ENCODE assay signal across 9 mouse cellular contexts in the genomic region with DNA sequence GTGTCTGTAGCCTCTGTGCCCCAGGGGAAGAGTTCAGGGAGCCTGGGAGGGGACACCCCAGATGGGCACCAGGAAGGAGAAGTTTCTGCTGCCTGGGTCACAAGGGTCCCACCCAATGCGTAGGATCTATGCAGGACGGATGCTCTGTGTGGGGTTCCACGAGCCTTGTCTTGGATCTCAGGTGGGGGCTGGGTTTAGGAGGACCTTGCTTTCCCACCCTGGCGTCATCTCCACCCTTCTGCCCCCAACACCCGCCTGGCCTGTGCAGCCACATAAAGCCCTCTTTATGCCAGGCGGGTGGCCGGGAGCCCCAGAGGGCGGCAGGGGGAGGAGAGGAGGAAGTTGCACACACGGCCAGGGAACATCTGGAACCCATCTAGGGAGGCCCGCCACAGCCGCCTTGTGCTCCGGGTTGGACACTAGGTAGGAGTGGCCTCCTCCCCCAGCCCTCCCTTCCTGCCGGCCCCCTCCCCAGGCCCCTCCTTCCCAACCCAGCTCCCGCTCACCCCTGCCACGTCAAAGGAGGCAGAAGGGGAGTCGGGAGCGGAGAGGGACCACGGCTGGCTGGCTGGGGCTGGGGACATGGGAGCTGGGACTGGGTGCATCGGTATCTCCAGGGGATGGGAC. TPM values are rescaled to one million over a fixed set of nuclear protein-coding genes. Genes with fewer than 3 reads are reported as not detected.
DNase-seq lines count a peak whose midpoint lies in the region; ATAC-seq and TF ChIP-seq lines count a peak whose summit lies in the region.
"Had no signal": no experiment of that assay in that cellular context is flagged by ENCODE, and none has a peak within 500 bp of the region (broad histone marks: within the 10 kb centered on the region; RNA-seq: fewer than 3 reads in every experiment).

No protein-coding gene starts in this region.

- peak overlapping the region; percentile 3 for H3ac ChIP-seq in myocyte (ENCODE audit: control insufficient read depth, insufficient read length)

- no peak for TF ChIP-seq POLR2A in liver, adult 2 months (IDR thresholded peaks at IDR 0.05; ENCODE audit: extremely low read depth, insufficient read depth, low read length)
- TF ChIP-seq POLR2A in myocyte (IDR thresholded peaks at IDR 0.05; ENCODE audit: insufficient read length, low read depth) = peak; percentile 51

- peak overlapping the region; percentile 50 for H3K9ac ChIP-seq in hindbrain, embryonic 11.5 days (ENCODE audit: low read depth, low read length)
- no peak overlapping the region for H3K9ac ChIP-seq in liver, adult 2 months (ENCODE audit: low read depth, low read length)

- no peaks in the 10 kb centered on the region; the same call in 1 of the 2 replicates for H3K27me3 ChIP-seq in hindbrain, embryonic 11.5 days (ENCODE audit: control insufficient read depth, insufficient read depth, low read length)
- no peaks in the 10 kb centered on the region for H3K27me3 ChIP-seq in liver, adult 2 months (ENCODE audit: control insufficient read depth, insufficient read depth, low read length)
- no peaks in the 10 kb centered on the region for H3K27me3 ChIP-seq in myocyte (ENCODE audit: control insufficient read depth, insufficient read depth, insufficient read length)

- H3K4me2 ChIP-seq in hindbrain, embryonic 11.5 days (replicated peaks; ENCODE audit: low read depth, low read length) = peak overlapping the region; percentile 33
- peak overlapping the region; percentile 34 for H3K4me2 ChIP-seq in myocyte (ENCODE audit: low read depth)

- peaks cover 5% of the 10 kb centered on the region for H3K4me1 ChIP-seq in hindbrain, embryonic 11.5 days (replicated peaks; ENCODE audit: control insufficient read depth, insufficient read depth, low read length)
- H3K4me1 ChIP-seq in liver, adult 2 months (ENCODE audit: control insufficient read depth, insufficient read depth, low read length) = no peaks in the 10 kb centered on the region

- DNase-seq in left cerebral cortex, adult 2 months (ENCODE audit: extremely low spot score in 1 of 2, low spot score in 2 of 2) = no peak
- no peak for DNase-seq in left cerebral cortex, adult 18-20 months (ENCODE audit: low spot score in 2 of 2)
- peak; percentile 96 for DNase-seq in forelimb bud, embryonic 11.5 days (ENCODE audit: low read depth, low spot score)
- peak; percentile 72 for DNase-seq in hindbrain, embryonic 11.5 days (ENCODE audit: low spot score)
- DNase-seq in liver, adult 2 months (ENCODE audit: extremely low read depth, low read depth, low spot score) = no peak
- DNase-seq in layer of hippocampus, postnatal 36 days = no peak
- DNase-seq in spleen, adult 18-20 months = no peak

- H3K36me3 ChIP-seq in hindbrain, embryonic 11.5 days (ENCODE audit: control insufficient read depth, insufficient read depth, low read length) = no peaks in the 10 kb centered on the region
- H3K36me3 ChIP-seq in liver, adult 2 months (ENCODE audit: control insufficient read depth, insufficient read depth, low read length) = no peaks in the 10 kb centered on the region
- no peaks in the 10 kb centered on the region for H3K36me3 ChIP-seq in myocyte (ENCODE audit: control insufficient read depth, insufficient read depth)
- H3K36me3 ChIP-seq: G1E had no signal

- H3K4me3 ChIP-seq in left cerebral cortex, adult 2 months = no peak overlapping the region
- peak overlapping the region; percentile 27; the same call in 1 of the 2 replicates for H3K4me3 ChIP-seq in hindbrain, embryonic 11.5 days (ENCODE audit: low read depth, low read length)
- H3K4me3 ChIP-seq in liver, adult 2 months (ENCODE audit: insufficient read depth, low read depth, low read length) = peak overlapping the region; percentile 48; the same call in 1 of the 2 replicates
- H3K4me3 ChIP-seq in myocyte = peak overlapping the region; percentile 6

- WGBS in hindbrain, embryonic 11.5 days = 11% methylated on average over 18 of the region's 19 CpGs
- WGBS in liver, adult 2 months = 35% methylated on average over 19 of the region's 19 CpGs

- H3K9me3 ChIP-seq in hindbrain, embryonic 11.5 days (ENCODE audit: control insufficient read depth, low read length) = no peaks in the 10 kb centered on the region
- H3K9me3 ChIP-seq: G1E had no signal

- TF ChIP-seq CTCF in left cerebral cortex, adult 2 months (IDR thresholded peaks at IDR 0.05) = no peak
- TF ChIP-seq CTCF in liver, adult 2 months (IDR thresholded peaks at IDR 0.05; ENCODE audit: low read depth, low read length) = no peak

- peak; percentile 71 for ATAC-seq in hindbrain, embryonic 11.5 days (ENCODE audit: low FRiP score)

- intact Hi-C loops in left cerebral cortex, adult 2 months (cut with DNase I) = no loop called here

- H3K79me2 ChIP-seq in liver, adult 2 months (ENCODE audit: control insufficient read depth, insufficient read depth, low read length) = no peaks in the 10 kb centered on the region
- no peaks in the 10 kb centered on the region for H3K79me2 ChIP-seq in myocyte (ENCODE audit: control insufficient read depth, insufficient read depth)

- H3K27ac ChIP-seq in left cerebral cortex, adult 2 months = peak overlapping the region; percentile 65
- peak overlapping the region; percentile 70 for H3K27ac ChIP-seq in hindbrain, embryonic 11.5 days (ENCODE audit: low read depth, low read length)
- no peak overlapping the region for H3K27ac ChIP-seq in liver, adult 2 months (replicated peaks; ENCODE audit: insufficient read depth, low read depth, low read length)

TF ChIP-seq in myocyte, 11 proteins besides CTCF, POLR2A, EP300 and RAD21:
- no peak for TF ChIP-seq SRF (IDR thresholded peaks at IDR 0.05; ENCODE audit: control insufficient read depth, insufficient read length, low read depth)
- TF ChIP-seq MYOG (IDR thresholded peaks at IDR 0.05; ENCODE audit: control insufficient read depth in 1 of 3, insufficient read depth in 1 of 3, insufficient read length in 2 of 3, low read depth in 2 of 3) = no peak
- TF ChIP-seq REST (IDR thresholded peaks at IDR 0.05; ENCODE audit: insufficient read depth, insufficient read length) = no peak
- TF ChIP-seq POLR2AphosphoS2 (IDR thresholded peaks at IDR 0.05; ENCODE audit: insufficient read length, low read depth) = no peak
- no peak for TF ChIP-seq USF1 (IDR thresholded peaks at IDR 0.05; ENCODE audit: low read depth)
- TF ChIP-seq TCF12 (IDR thresholded peaks at IDR 0.05; ENCODE audit: insufficient read depth, poor library complexity, severe bottlenecking) = no peak
- TF ChIP-seq E2F4 (IDR thresholded peaks at IDR 0.05; ENCODE audit: insufficient read depth) = no peak
- no peak for TF ChIP-seq TCF3 (IDR thresholded peaks at IDR 0.05; ENCODE audit: insufficient read length, low read depth)
- no peak for TF ChIP-seq MYOD1 (IDR thresholded peaks at IDR 0.05; ENCODE audit: control insufficient read depth in 1 of 3, insufficient read length in 2 of 3, low read depth in 2 of 3)
- TF ChIP-seq CEBPB (IDR thresholded peaks at IDR 0.05; ENCODE audit: insufficient read depth, poor library complexity, severe bottlenecking) = no peak
- no peak for TF ChIP-seq MAX (IDR thresholded peaks at IDR 0.05; ENCODE audit: low read depth)

RNA-seq across cellular contexts. Expression of gene Swi5, which starts 30.0 kb away (rescaled TPM):
- 100 to 1,000 TPM; 186 to 193 TPM for total RNA-seq in left cerebral cortex, adult 2 months (2021)
- 100 to 1,000 TPM; 205 to 210 TPM for total RNA-seq in left cerebral cortex, adult 18-20 months (2021)
- polyA plus RNA-seq in hindbrain, embryonic 11.5 days (2014; fragmentation: Nextera tagmentation; extraction: Ambion mirVana) = 185 and 378 TPM in 2 replicates
- 313 and 384 TPM in 2 replicates for total RNA-seq in liver, adult 2 months (2014; rRNA removed)
- 171 and 203 TPM in 2 replicates for polyA plus RNA-seq in liver, adult 2 months (2012; rRNA removed)
- polyA plus RNA-seq in myocyte (2012; fragmentation: generic; extraction: Trizol) = 253 TPM
- 100 to 1,000 TPM; 208 to 224 TPM for total RNA-seq in layer of hippocampus, postnatal 36 days (2021)

RNA-seq across cellular contexts. Expression of gene Golga2, which starts 30.7 kb away (rescaled TPM):
- 10 to 100 TPM; 83.2 to 86.4 TPM for total RNA-seq in left cerebral cortex, adult 2 months (2021)
- total RNA-seq in left cerebral cortex, adult 18-20 months (2021) = 10 to 100 TPM; 84.2 to 88.5 TPM
- polyA plus RNA-seq in hindbrain, embryonic 11.5 days (2014; fragmentation: Nextera tagmentation; extraction: Ambion mirVana) = 14.6 and 17.7 TPM in 2 replicates
- 16.0 and 17.1 TPM in 2 replicates for total RNA-seq in liver, adult 2 months (2014; rRNA removed)
- polyA plus RNA-seq in liver, adult 2 months (2012; rRNA removed) = 13.4 and 17.0 TPM in 2 replicates
- 60.7 TPM for polyA plus RNA-seq in myocyte (2012; fragmentation: generic; extraction: Trizol)
- total RNA-seq in layer of hippocampus, postnatal 36 days (2021) = 10 to 100 TPM; 79.9 to 81.2 TPM

RNA-seq across cellular contexts. Expression of gene Ciz1, which starts 34.2 kb away (rescaled TPM):
- 10 to 100 TPM; 89.7 to 90.1 TPM for total RNA-seq in left cerebral cortex, adult 2 months (2021)
- total RNA-seq in left cerebral cortex, adult 18-20 months (2021) = 10 to 100 TPM; 66.4 to 78.3 TPM
- polyA plus RNA-seq in hindbrain, embryonic 11.5 days (2014; fragmentation: Nextera tagmentation; extraction: Ambion mirVana) = 42.4 and 49.0 TPM in 2 replicates
- total RNA-seq in liver, adult 2 months (2014; rRNA removed) = 9.5 and 10.0 TPM in 2 replicates
- 47.1 and 71.7 TPM in 2 replicates for polyA plus RNA-seq in liver, adult 2 months (2012; rRNA removed)
- polyA plus RNA-seq in myocyte (2012; fragmentation: generic; extraction: Trizol) = 54.2 TPM
- total RNA-seq in layer of hippocampus, postnatal 36 days (2021) = 10 to 100 TPM; 69.8 to 94.5 TPM

RNA-seq across cellular contexts. Expression of gene Dnm1, which starts 35.2 kb away (rescaled TPM):
- 1,000 to 10,000 TPM; 1,259 to 1,310 TPM for total RNA-seq in left cerebral cortex, adult 2 months (2021)
- total RNA-seq in left cerebral cortex, adult 18-20 months (2021) = 1,000 to 10,000 TPM; 1,236 to 1,244 TPM
- polyA plus RNA-seq in hindbrain, embryonic 11.5 days (2014; fragmentation: Nextera tagmentation; extraction: Ambion mirVana) = 17.4 and 22.6 TPM in 2 replicates
- 0.09 and 0.40 TPM in 2 replicates for total RNA-seq in liver, adult 2 months (2014; rRNA removed)
- 0.60 and 0.90 TPM in 2 replicates for polyA plus RNA-seq in liver, adult 2 months (2012; rRNA removed)
- 44.0 TPM for polyA plus RNA-seq in myocyte (2012; fragmentation: generic; extraction: Trizol)
- 1,000 to 10,000 TPM; 1,246 to 1,312 TPM for total RNA-seq in layer of hippocampus, postnatal 36 days (2021)

RNA-seq across cellular contexts. Expression of gene Uck1, which starts 57.9 kb away (rescaled TPM):
- 10 to 100 TPM; 45.9 to 47.1 TPM for total RNA-seq in left cerebral cortex, adult 2 months (2021)
- total RNA-seq in left cerebral cortex, adult 18-20 months (2021) = 10 to 100 TPM; 49.6 to 53.6 TPM
- 56.0 and 64.1 TPM in 2 replicates for polyA plus RNA-seq in hindbrain, embryonic 11.5 days (2014; fragmentation: Nextera tagmentation; extraction: Ambion mirVana)
- total RNA-seq in liver, adult 2 months (2014; rRNA removed) = 27.5 and 36.7 TPM in 2 replicates
- 66.1 and 96.7 TPM in 2 replicates for polyA plus RNA-seq in liver, adult 2 months (2012; rRNA removed)
- polyA plus RNA-seq in myocyte (2012; fragmentation: generic; extraction: Trizol) = 32.1 TPM
- 10 to 100 TPM; 53.1 to 58.3 TPM for total RNA-seq in layer of hippocampus, postnatal 36 days (2021)

Comparison
In these comparisons a context has a peak if more than half of its experiments do, and no peak if none do; other contexts are left out.
1. DNase-seq: peak in forelimb bud, embryonic 11.5 days (single experiment) and hindbrain, embryonic 11.5 days (single experiment); none in left cerebral cortex, adult 2 months (0 of 2), left cerebral cortex, adult 18-20 months (0 of 2), liver, adult 2 months (single experiment), layer of hippocampus, postnatal 36 days (0 of 2) and spleen, adult 18-20 months (0 of 2).